Mouse (Mus musculus): ENCODE measurements around the gene Sh3glb2. TPM values are rescaled to one million over a fixed set of nuclear protein-coding genes. Genes with fewer than 3 reads are reported as not detected.

Gene Sh3glb2
- total and polyA plus RNA-seq, 2 experiments: 23.3 to 62.0 TPM

GRCm38 (mm10) chr2:30328791-30329190, 30.3 kb downstream of the Sh3glb2 start:
- Histone ChIP-seq H3K4me1 (ENCODE audit: control insufficient read depth, insufficient read depth, low read length) (no peaks in the 10 kb centered on the region), H3K79me2 (ENCODE audit: control insufficient read depth, insufficient read depth, low read length) (no peaks in the 10 kb centered on the region), H3K27me3 (ENCODE audit: control insufficient read depth, insufficient read depth, low read length) (no peaks in the 10 kb centered on the region), H3K9ac (ENCODE audit: low read depth, low read length) (no peak overlapping the region), H3K4me3 (ENCODE audit: insufficient read depth, low read depth, low read length) (no peak overlapping the region), H3K36me3 (ENCODE audit: control insufficient read depth, insufficient read depth, low read length) (peaks cover 38% of the 10 kb centered on the region), H3K27ac (replicated peaks; ENCODE audit: insufficient read depth, low read depth, low read length) (no peak overlapping the region)
- 73% methylated on average over 3 of the region's 3 CpGs for WGBS
- no peak for DNase-seq (ENCODE audit: extremely low read depth, low read depth, low spot score)
- TF ChIP-seq CTCF (IDR thresholded peaks at IDR 0.05; ENCODE audit: low read depth, low read length) (no peak), POLR2A (IDR thresholded peaks at IDR 0.05; ENCODE audit: extremely low read depth, insufficient read depth, low read length) (no peak)

GRCm38 (mm10) chr2:30327276-30327675, 31.9 kb downstream of the Sh3glb2 start:
- Histone ChIP-seq H3K27me3 (ENCODE audit: control insufficient read depth, insufficient read depth, low read length) (no peaks in the 10 kb centered on the region), H3K4me3 (ENCODE audit: insufficient read depth, low read depth, low read length) (no peak overlapping the region), H3K36me3 (ENCODE audit: control insufficient read depth, insufficient read depth, low read length) (peaks cover 44% of the 10 kb centered on the region), H3K4me1 (ENCODE audit: control insufficient read depth, insufficient read depth, low read length) (no peaks in the 10 kb centered on the region), H3K9ac (ENCODE audit: low read depth, low read length) (no peak overlapping the region), H3K79me2 (ENCODE audit: control insufficient read depth, insufficient read depth, low read length) (no peaks in the 10 kb centered on the region), H3K27ac (replicated peaks; ENCODE audit: insufficient read depth, low read depth, low read length) (no peak overlapping the region)
- TF ChIP-seq POLR2A (IDR thresholded peaks at IDR 0.05; ENCODE audit: extremely low read depth, insufficient read depth, low read length) (no peak), CTCF (IDR thresholded peaks at IDR 0.05; ENCODE audit: low read depth, low read length) (no peak)
- no peak for DNase-seq (ENCODE audit: extremely low read depth, low read depth, low spot score)
- WGBS: 92% methylated on average over 7 of the region's 7 CpGs

- H3K9ac ChIP-seq (ENCODE audit: low read depth, low read length): no peak overlapping the region
- no peak overlapping the region for H3K27ac ChIP-seq (replicated peaks; ENCODE audit: insufficient read depth, low read depth, low read length)
- no peaks in the 10 kb centered on the region for H3K27me3 ChIP-seq (ENCODE audit: control insufficient read depth, insufficient read depth, low read length)
- H3K4me1 ChIP-seq (ENCODE audit: control insufficient read depth, insufficient read depth, low read length): no peaks in the 10 kb centered on the region
- DNase-seq (ENCODE audit: extremely low read depth, low read depth, low spot score): peak; percentile 21
- peaks cover 42% of the 10 kb centered on the region for H3K36me3 ChIP-seq (ENCODE audit: control insufficient read depth, insufficient read depth, low read length)
- WGBS: 95% methylated on average over 5 of the region's 5 CpGs
- no peak overlapping the region for H3K4me3 ChIP-seq (ENCODE audit: insufficient read depth, low read depth, low read length)
- no peaks in the 10 kb centered on the region for H3K79me2 ChIP-seq (ENCODE audit: control insufficient read depth, insufficient read depth, low read length)
- TF ChIP-seq POLR2A (IDR thresholded peaks at IDR 0.05; ENCODE audit: extremely low read depth, insufficient read depth, low read length) (no peak), CTCF (IDR thresholded peaks at IDR 0.05; ENCODE audit: low read depth, low read length) (no peak)
Measured at GRCm38 (mm10) chr2:30325296-30325695, 33.8 kb downstream of the Sh3glb2 start.

GRCm38 (mm10) chr2:30323111-30323510, 36.0 kb downstream of the Sh3glb2 start:
- DNase-seq (ENCODE audit: extremely low read depth, low read depth, low spot score): no peak
- Histone ChIP-seq H3K9ac (ENCODE audit: low read depth, low read length) (no peak overlapping the region), H3K4me3 (ENCODE audit: insufficient read depth, low read depth, low read length) (no peak overlapping the region), H3K4me1 (ENCODE audit: control insufficient read depth, insufficient read depth, low read length) (no peaks in the 10 kb centered on the region), H3K79me2 (ENCODE audit: control insufficient read depth, insufficient read depth, low read length) (no peaks in the 10 kb centered on the region), H3K36me3 (ENCODE audit: control insufficient read depth, insufficient read depth, low read length) (peaks cover 42% of the 10 kb centered on the region), H3K27ac (replicated peaks; ENCODE audit: insufficient read depth, low read depth, low read length) (no peak overlapping the region), H3K27me3 (ENCODE audit: control insufficient read depth, insufficient read depth, low read length) (no peaks in the 10 kb centered on the region)
- TF ChIP-seq CTCF (IDR thresholded peaks at IDR 0.05; ENCODE audit: low read depth, low read length) (no peak), POLR2A (IDR thresholded peaks at IDR 0.05; ENCODE audit: extremely low read depth, insufficient read depth, low read length) (no peak)
- WGBS: 91% methylated on average over 7 of the region's 7 CpGs

GRCm38 (mm10) chr2:30319260-30319659, 39.9 kb downstream of the Sh3glb2 start:
- Histone ChIP-seq H3K36me3 (ENCODE audit: control insufficient read depth, insufficient read depth, low read length) (peaks cover 41% of the 10 kb centered on the region), H3K27ac (replicated peaks; ENCODE audit: insufficient read depth, low read depth, low read length) (no peak overlapping the region), H3K79me2 (ENCODE audit: control insufficient read depth, insufficient read depth, low read length) (no peaks in the 10 kb centered on the region), H3K4me1 (ENCODE audit: control insufficient read depth, insufficient read depth, low read length) (no peaks in the 10 kb centered on the region), H3K4me3 (ENCODE audit: insufficient read depth, low read depth, low read length) (no peak overlapping the region), H3K9ac (ENCODE audit: low read depth, low read length) (no peak overlapping the region), H3K27me3 (ENCODE audit: control insufficient read depth, insufficient read depth, low read length) (no peaks in the 10 kb centered on the region)
- DNase-seq (ENCODE audit: extremely low read depth, low read depth, low spot score): no peak
- TF ChIP-seq CTCF (IDR thresholded peaks at IDR 0.05; ENCODE audit: low read depth, low read length) (no peak), POLR2A (IDR thresholded peaks at IDR 0.05; ENCODE audit: extremely low read depth, insufficient read depth, low read length) (no peak)
- WGBS: 62% methylated on average over 4 of the region's 4 CpGs

- TF ChIP-seq POLR2A (IDR thresholded peaks at IDR 0.05; ENCODE audit: extremely low read depth, insufficient read depth, low read length): no peak
- TF ChIP-seq CTCF (IDR thresholded peaks at IDR 0.05; ENCODE audit: low read depth, low read length): no peak
- Histone ChIP-seq H3K4me3 (ENCODE audit: insufficient read depth, low read depth, low read length) (no peak overlapping the region), H3K27ac (replicated peaks; ENCODE audit: insufficient read depth, low read depth, low read length) (no peak overlapping the region), H3K4me1 (ENCODE audit: control insufficient read depth, insufficient read depth, low read length) (no peaks in the 10 kb centered on the region), H3K9ac (ENCODE audit: low read depth, low read length) (no peak overlapping the region), H3K27me3 (ENCODE audit: control insufficient read depth, insufficient read depth, low read length) (no peaks in the 10 kb centered on the region), H3K79me2 (ENCODE audit: control insufficient read depth, insufficient read depth, low read length) (no peaks in the 10 kb centered on the region), H3K36me3 (ENCODE audit: control insufficient read depth, insufficient read depth, low read length) (peaks cover 45% of the 10 kb centered on the region)
- 91% methylated on average over 5 of the region's 5 CpGs for WGBS
- DNase-seq (ENCODE audit: extremely low read depth, low read depth, low spot score): no peak
Measured at GRCm38 (mm10) chr2:30316955-30317354, 42.2 kb downstream of the Sh3glb2 start.
